Mouse (Mus musculus) gastrocnemius, postnatal 25 days (tissue): ENCODE data around the gene C1galt1c1. TPM values are rescaled to one million over a fixed set of nuclear protein-coding genes. Genes with fewer than 3 reads are reported as not detected.

ENCODE experiments used
- total RNA-seq, 2 experiments: library from RNA; stranded (reverse); gene quantifications; 1 replicate in 1 of 2; 2 replicates in 1 of 2; pipeline ENCODE4 v1.2.3; 2021

Gene C1galt1c1
- total RNA-seq, 2 experiments from 2014 or later: 8.6 to 9.6 TPM

Other genes starting within 250 kb of the C1galt1c1 start
- 10 to 100 TPM; 60.1 to 68.8 TPM for gene Lamp2, start 178.6 kb downstream of the C1galt1c1 start, total RNA-seq
- 1 to 10 TPM; 7.9 to 9.8 TPM for gene Cul4b, start 58.9 kb downstream of the C1galt1c1 start, total RNA-seq
- 10 to 100 TPM; 41.4 to 43.4 TPM for gene Mcts1, start 34.5 kb downstream of the C1galt1c1 start, total RNA-seq
- gene 6030498E09Rik, start 137.6 kb upstream of the C1galt1c1 start, total RNA-seq: not detected